Mouse (Mus musculus): ENCODE data around the gene Efhd1.

GRCm38 (mm10) chr1:87259316-87259715 is 4.8 kb upstream of the Efhd1 start:
- no peak for TF ChIP-seq CTCF (IDR thresholded peaks at IDR 0.05; ENCODE audit: borderline replicate concordance, insufficient read depth, low read depth, low read length)
- TF ChIP-seq POLR2A (IDR thresholded peaks at IDR 0.05; ENCODE audit: borderline replicate concordance, insufficient read depth, low read length), result no peak
